8 mouse cellular contexts compared by ENCODE assay signal in the genomic region with DNA sequence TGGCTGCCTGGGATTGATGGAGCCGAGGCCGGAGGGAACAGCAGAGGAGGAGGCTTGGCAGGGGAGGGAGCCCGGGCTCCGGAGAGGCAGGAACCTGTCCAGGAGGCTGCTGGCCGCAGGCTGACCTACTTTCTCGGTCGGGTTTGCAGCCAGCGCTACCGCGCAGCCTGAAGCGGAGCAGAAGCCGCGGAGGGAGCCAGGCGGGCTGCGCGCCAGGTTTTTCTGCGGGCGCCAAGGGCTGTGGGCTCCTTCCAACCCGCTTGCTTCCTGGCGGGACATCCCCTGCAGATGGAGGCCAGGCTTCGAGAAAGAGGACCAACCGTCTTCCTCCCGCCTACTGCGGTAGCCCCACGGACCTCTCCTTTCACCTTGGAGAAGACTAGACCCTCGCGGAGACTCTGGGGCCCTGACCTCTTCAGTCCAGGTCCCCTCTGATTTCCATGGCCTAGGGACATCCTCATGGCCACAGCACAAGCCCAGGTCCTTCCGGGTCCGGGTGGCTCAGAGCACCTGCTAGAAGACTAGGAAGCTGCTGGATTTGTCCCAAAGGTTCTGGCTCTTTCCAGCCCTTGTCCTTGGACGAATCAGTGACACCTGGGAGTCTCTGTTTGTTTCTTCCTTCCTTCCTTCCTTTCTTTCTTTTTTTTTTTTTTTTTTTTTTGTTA. TPM values are rescaled to one million over a fixed set of nuclear protein-coding genes. Genes with fewer than 3 reads are reported as not detected.
A peak's percentile ranks its signal among the peaks of the same experiment; 100 is the strongest.
DNase-seq lines count a peak whose midpoint lies in the region; ATAC-seq and TF ChIP-seq lines count a peak whose summit lies in the region.

No protein-coding gene starts in this region.

- H3K4me1 ChIP-seq in ES-E14 (ENCODE audit: control insufficient read depth in 2 of 2, insufficient read depth in 2 of 2, low read length in 2 of 2, poor library complexity in 1 of 2) = no peaks in the 10 kb centered on the region
- H3K4me1 ChIP-seq in neural tube, embryonic 15.5 days = peaks cover 7% of the 10 kb centered on the region

- peaks cover 3% of the 10 kb centered on the region for H3K27me3 ChIP-seq in neural tube, embryonic 15.5 days (replicated peaks)

- H3K4me2 ChIP-seq in neural tube, embryonic 15.5 days = peak overlapping the region; percentile 66

- in situ Hi-C loops in ES-E14 (cut with MboI; ENCODE audit: low sequenced_read_pairs in 2 of 2, unreplicated experiment in 2 of 2) = no loop called here

- 5% methylated on average over 30 of the region's 30 CpGs for WGBS in neural tube, embryonic 15.5 days

- no peak for DNase-seq in ES-E14 (ENCODE audit: low read depth, low spot score)
- DNase-seq in cerebellum, postnatal 14 days = peak; percentile 97 to 98
- peak; percentile 26 to 43 for DNase-seq in frontal cortex, postnatal 25 days (ENCODE audit: low spot score in 2 of 2)
- DNase-seq in layer of hippocampus, adult 8-10 months (ENCODE audit: low spot score in 2 of 2) = peak; percentile 46 to 61
- peak; percentile 20 to 28 for DNase-seq in lung, adult 18-20 months
- DNase-seq in urinary bladder, postnatal 36 days (ENCODE audit: low spot score in 2 of 2) = peak; percentile 5 to 64

- no peaks in the 10 kb centered on the region for H3K9me3 ChIP-seq in ES-E14 (ENCODE audit: control insufficient read depth, insufficient read depth, low read depth, low read length)
- no peaks in the 10 kb centered on the region for H3K9me3 ChIP-seq in neural tube, embryonic 15.5 days (replicated peaks)

- ATAC-seq in hematopoietic stem cell, adult 5-6 weeks (replicated peaks in 1 of 2; ENCODE audit: insufficient read depth in 1 of 2, low FRiP score in 2 of 2, low TSS enrichment in 1 of 2, low read depth in 1 of 2, poor library complexity in 2 of 2, severe bottlenecking in 2 of 2) = peak; percentile 83 to 93
- ATAC-seq in neural tube, embryonic 15.5 days (ENCODE audit: low FRiP score) = no peak

- peak overlapping the region; percentile 65 to 69 for H3K4me3 ChIP-seq in ES-E14 (ENCODE audit: insufficient read depth in 1 of 2, low read depth in 1 of 2, low read length in 2 of 2, poor library complexity in 1 of 2, severe bottlenecking in 1 of 2)
- H3K4me3 ChIP-seq in neural tube, embryonic 15.5 days (replicated peaks) = peak overlapping the region; percentile 34

- H3K27ac ChIP-seq in ES-E14 (ENCODE audit: insufficient read depth, low read depth, low read length, poor library complexity, severe bottlenecking) = no peak overlapping the region
- no peak overlapping the region for H3K27ac ChIP-seq in neural tube, embryonic 15.5 days (replicated peaks)

- H3K36me3 ChIP-seq in ES-E14 (ENCODE audit: control insufficient read depth, insufficient read depth, low read length, poor library complexity, severe bottlenecking) = no peaks in the 10 kb centered on the region
- no peaks in the 10 kb centered on the region for H3K36me3 ChIP-seq in neural tube, embryonic 15.5 days

- peak overlapping the region; percentile 6 for H3K9ac ChIP-seq in ES-E14 (ENCODE audit: insufficient read depth, low read depth, low read length, poor library complexity, severe bottlenecking)
- H3K9ac ChIP-seq in neural tube, embryonic 15.5 days (replicated peaks) = peak overlapping the region; percentile 43

TF ChIP-seq in ES-E14, 5 proteins besides CTCF, POLR2A, EP300 and RAD21:
- no peak for TF ChIP-seq MAFK (IDR thresholded peaks at IDR 0.05; ENCODE audit: insufficient read depth, low read depth, low read length)
- TF ChIP-seq ZC3H11A (IDR thresholded peaks at IDR 0.05; ENCODE audit: borderline replicate concordance, low read depth, low read length) = no peak
- TF ChIP-seq CHD2 (IDR thresholded peaks at IDR 0.05; ENCODE audit: low read depth, low read length) = no peak
- TF ChIP-seq ZNF384 (IDR thresholded peaks at IDR 0.05; ENCODE audit: low read depth, low read length) = no peak
- TF ChIP-seq HCFC1 (IDR thresholded peaks at IDR 0.05; ENCODE audit: borderline replicate concordance, insufficient read depth, low read length) = no peak

RNA-seq across cellular contexts. Expression of gene Cmc2, which starts 57.8 kb away (rescaled TPM):
- total RNA-seq in ES-E14 (2012; rRNA removed) = 24.4 and 33.4 TPM in 2 replicates
- 30.6 and 59.6 TPM in 2 replicates for total RNA-seq in hematopoietic stem cell, adult 5-6 weeks (2017)
- total RNA-seq in layer of hippocampus, adult 8-10 months (2022) = 10 to 100 TPM; 11.8 to 13.6 (median 13.1) TPM
- polyA plus RNA-seq in neural tube, embryonic 15.5 days (2015; fragmentation: Nextera tagmentation; extraction: Ambion mirVana) = 39.4 and 40.1 TPM in 2 replicates

RNA-seq across cellular contexts. Expression of gene Cenpn, which starts 58.0 kb away (rescaled TPM):
- total RNA-seq in ES-E14 (2012; rRNA removed) = 27.1 and 30.2 TPM in 2 replicates
- total RNA-seq in hematopoietic stem cell, adult 5-6 weeks (2017) = 35.1 and 37.6 TPM in 2 replicates
- 1 to 10 TPM; 1.1 to 1.9 (median 1.6) TPM for total RNA-seq in layer of hippocampus, adult 8-10 months (2022)
- 7.4 and 13.7 TPM in 2 replicates for polyA plus RNA-seq in neural tube, embryonic 15.5 days (2015; fragmentation: Nextera tagmentation; extraction: Ambion mirVana)
